Mouse (Mus musculus) cerebellum, postnatal 25 days (tissue): Measurements from ENCODE around the gene Bcr.

Source experiments
- DNase-seq, 2 experiments: peaks; one replicate each; pipeline ENCODE4 v3.0.0; 2021; ENCODE audit warnings: mixed read lengths in 2 of 2

Bcr gene

GRCm38 (mm10) chr10:75098446-75099183, 38.2 kb downstream of the Bcr start:
- DNase-seq = peak in 1 of 2 experiments; percentile 34

DNA sequence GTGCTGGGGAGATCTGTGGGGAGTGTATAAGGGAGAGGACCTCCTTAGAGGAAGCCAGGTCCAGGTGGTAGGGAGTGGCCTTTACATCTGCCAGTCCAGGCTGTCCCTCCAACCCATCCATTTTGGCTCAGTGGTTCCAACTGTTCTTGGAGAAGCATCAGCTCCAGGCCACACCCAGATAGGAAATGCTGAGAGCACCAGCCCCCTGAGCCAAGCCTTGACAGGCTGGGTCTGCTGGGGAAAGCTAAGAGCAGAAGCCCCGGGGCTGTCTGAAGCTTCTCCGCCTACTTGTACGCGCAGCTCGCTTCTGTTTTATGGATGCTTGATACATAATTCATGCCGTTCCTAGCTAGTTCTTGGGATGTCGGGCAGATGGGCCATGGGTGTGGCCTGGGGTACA, 39.9 kb downstream of the Bcr start:
- peak; percentile 46 to 48 for DNase-seq

DNA sequence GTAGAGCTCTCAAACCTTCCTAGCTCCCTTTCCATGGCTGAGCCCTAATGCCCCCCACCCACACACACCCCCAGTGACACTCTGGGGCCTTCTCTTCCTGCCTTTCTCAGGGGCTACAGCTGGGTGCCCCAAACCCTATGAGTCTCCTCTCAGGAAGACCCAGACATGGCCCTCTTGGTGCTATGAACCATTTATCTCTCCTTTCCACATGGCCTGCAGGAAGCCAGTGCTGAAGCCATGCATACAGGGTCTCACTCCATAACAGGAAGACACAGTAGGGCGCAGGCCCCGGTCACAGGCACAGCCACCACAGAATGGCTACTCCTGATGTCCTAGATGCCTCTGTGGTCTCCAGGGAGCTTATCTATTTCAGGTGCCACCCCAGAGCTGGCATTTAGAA, 43.1 kb downstream of the Bcr start:
- DNase-seq = no peak

- DNase-seq = peak; percentile 49 to 60
Measured at GRCm38 (mm10) chr10:75104191-75105098, 44.1 kb downstream of the Bcr start.

DNA sequence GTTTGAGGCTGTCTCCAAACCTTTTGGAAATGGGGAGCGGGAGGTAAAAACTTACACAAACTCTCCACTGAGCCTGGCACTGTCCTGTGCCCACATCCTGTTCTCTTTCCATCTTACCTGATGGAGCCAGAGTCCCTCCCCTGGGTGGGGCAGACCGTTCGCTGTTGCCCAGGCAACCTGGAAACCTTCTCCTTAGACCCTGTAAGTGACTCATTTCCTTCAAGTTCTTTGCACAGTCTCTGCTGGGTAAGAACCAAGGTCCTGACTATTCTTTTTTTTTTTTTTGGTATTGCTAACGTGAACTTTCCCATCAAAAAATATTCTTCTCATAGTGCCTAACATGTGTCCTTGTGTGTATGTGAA, 44.7 kb downstream of the Bcr start:
- DNase-seq = no peak

DNA sequence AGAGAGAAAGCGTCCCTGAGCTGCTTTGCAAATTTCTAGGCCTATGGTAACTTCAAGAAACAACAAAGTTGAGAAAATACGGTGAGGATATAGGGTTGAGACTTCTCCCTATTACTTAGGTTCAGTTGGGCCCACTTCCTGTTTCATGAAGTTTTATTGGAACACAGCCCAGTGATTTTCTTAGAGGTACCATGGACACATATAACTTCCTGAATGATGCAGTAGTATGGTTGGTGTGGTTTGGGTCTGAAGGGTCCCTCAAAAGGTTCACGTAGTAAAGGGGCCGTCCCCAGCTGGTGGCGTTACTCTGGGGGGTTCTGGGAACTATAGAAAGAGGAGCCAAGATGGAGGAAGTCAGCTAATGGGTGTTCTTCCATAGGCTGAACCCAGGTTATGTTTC, 45.3 kb downstream of the Bcr start:
- no peak for DNase-seq

- no peak for DNase-seq
Measured at GRCm38 (mm10) chr10:75106940-75107381, 46.6 kb downstream of the Bcr start.

- DNase-seq = no peak
Measured at GRCm38 (mm10) chr10:75108092-75108491, 47.7 kb downstream of the Bcr start.

- peak; percentile 46 to 51 for DNase-seq
Measured at GRCm38 (mm10) chr10:75111446-75112201, 51.2 kb downstream of the Bcr start.

DNA sequence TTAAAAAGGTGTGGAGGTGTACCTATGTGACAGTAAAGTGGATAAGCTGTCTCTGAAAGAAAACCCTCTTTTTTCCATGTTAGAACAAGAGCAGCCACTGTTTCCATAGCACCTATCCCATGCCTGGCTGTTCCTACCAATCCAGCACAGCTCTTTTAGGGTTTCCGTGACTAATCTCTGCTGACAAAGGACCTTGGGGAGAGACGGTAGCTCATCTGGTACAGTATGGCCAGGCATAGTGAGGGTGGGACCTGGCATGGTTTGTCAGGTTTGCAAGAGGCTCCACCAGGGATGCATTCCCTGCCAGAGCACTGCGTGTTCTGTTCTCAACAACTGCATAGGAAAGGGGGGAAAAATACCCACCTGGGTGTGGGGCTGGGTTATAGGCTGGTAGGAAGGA, 52.0 kb downstream of the Bcr start:
- DNase-seq = no peak

DNA sequence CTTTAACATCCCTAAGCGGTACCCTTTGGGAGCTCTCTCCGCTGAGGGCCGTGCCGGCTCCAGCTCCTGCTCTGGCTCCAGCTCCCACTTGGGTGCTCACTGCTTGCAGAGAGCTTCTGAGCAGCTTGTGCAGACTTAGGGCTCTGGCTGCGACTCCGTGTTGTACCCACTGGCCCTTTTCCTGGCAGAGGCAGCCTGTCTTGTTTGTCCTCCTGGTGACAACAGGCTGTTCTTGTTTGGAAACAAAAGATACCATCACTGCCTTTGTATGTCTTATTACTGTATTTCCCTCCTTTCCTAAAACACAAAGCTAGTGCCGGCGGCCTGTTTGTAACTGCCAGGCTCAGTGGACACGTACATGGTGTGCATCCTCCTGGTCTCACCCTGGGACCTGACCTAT, 53.2 kb downstream of the Bcr start:
- peak; percentile 58 to 61 for DNase-seq

DNA sequence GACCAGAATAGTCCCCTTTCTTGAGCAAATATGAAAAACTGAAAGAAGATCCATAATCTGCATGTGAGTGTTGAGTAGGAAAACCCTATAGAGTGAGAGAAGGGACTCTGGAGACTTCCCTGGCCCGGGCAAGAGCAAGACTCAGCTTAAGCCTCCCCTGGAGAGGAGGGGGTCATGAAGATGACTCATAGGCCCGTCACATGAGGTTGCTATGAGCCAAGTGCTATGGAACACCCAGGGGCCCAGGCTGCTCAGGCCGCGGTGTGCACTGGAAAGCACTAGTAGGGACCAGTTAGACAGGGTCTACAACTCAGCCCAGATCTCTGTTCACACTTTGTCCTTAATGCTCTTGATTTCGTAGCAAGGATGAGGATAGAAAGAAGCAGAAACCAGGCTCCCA, 54.8 kb downstream of the Bcr start:
- no peak for DNase-seq

- no peak for DNase-seq
Measured at GRCm38 (mm10) chr10:75116842-75117457, 56.6 kb downstream of the Bcr start.

- no peak for DNase-seq
Measured at GRCm38 (mm10) chr10:75118444-75118843, 58.1 kb downstream of the Bcr start.

DNA sequence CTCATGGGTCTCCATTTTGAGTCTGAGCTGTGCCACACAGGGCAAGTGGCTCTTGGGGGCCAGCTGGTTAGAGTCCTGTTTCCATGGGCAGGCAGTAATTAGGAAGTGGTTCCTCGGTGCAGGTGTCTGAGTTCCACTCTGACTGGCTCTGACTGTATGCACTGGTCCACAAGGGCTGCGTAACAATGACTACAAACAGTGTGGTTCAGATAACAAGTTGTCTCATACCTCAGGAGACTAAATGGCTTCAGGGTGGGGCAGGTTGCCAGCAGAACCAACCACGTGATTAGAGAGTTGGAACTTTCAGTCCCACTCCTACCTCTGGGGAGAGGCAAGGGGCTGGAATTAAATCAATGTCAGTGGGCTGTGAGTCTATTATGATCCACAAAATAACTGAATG, 59.0 kb downstream of the Bcr start:
- DNase-seq = no peak

- DNase-seq = no peak
Measured at GRCm38 (mm10) chr10:75120176-75120575, 59.8 kb downstream of the Bcr start.

GRCm38 (mm10) chr10:75121028-75121427, 60.6 kb downstream of the Bcr start:
- DNase-seq = peak; percentile 61 to 63

GRCm38 (mm10) chr10:75125577-75125976, 65.2 kb downstream of the Bcr start:
- DNase-seq = peak; percentile 63

- peak; percentile 53 to 72 for DNase-seq
Measured at GRCm38 (mm10) chr10:75129283-75129710, 68.9 kb downstream of the Bcr start.

DNA sequence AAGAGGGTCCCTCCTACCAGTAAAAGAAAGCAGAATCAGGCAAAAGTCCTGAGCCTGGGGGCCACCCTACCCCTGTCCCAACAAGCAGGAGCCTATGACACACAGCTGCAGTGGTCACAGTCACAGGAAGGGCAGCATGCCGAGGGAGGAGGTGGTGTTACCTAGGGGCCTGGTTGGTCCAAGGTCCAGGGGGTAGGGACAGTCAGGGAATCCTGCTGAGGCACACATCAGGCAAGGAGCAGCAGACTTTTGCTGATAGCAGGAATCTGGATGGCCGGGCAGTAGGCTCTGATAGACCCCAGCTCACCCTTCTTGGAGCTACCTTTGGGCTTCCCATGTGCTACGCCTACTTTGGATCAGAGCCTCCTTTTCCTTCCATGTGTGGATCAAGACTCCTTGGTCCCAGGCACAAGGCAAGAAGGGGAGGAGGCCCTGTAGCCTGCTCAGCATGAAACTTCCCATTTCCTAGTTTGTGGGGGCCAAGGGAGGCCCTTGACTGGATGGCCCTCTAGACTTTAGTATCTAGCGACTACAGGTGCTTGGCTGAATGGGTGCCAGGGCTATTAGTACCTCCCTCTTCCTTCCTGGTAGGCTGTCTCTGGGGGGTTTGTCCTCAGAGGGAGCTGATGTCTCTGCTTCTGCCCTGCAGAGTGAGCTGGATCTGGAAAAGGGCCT, 70.1 kb downstream of the Bcr start:
- DNase-seq = peak in 1 of 2 experiments; percentile 19

GRCm38 (mm10) chr10:75131625-75132024, 71.2 kb downstream of the Bcr start:
- DNase-seq = peak; percentile 52 to 56
